7 mouse cellular contexts compared by ENCODE assay signal in the genomic region with DNA sequence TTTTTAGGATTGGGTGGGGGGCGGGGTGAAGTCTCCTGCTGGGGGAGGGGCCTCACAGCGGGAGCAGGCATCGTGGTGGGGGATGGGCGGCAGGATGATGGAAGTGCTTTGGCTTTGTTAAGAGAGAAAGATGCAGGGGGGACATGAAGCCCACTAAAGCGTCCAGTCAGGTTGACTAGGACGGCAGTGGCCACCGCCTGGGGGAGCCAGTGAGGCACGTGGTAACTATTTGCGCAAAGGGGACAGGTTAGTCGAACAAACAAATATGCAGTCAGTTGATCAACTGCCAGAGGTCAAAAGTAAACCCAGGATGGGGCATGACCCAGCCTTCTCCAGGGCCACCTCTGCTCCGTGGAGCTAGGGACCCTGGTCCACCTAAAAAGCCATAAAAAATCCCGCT. TPM values are rescaled to one million over a fixed set of nuclear protein-coding genes. Genes with fewer than 3 reads are reported as not detected.
DNase-seq lines count a peak whose midpoint lies in the region; ATAC-seq and TF ChIP-seq lines count a peak whose summit lies in the region.

No protein-coding gene starts in this region.

- H3K4me2 ChIP-seq in kidney, embryonic 16.5 days (replicated peaks; ENCODE audit: low read depth, low read length), result peak overlapping the region; percentile 55

- peak overlapping the region; percentile 21; the same call in 1 of the 2 replicates for H3K4me3 ChIP-seq in bone marrow macrophage, adult 2 months (ENCODE audit: insufficient read depth, low read length)
- H3K4me3 ChIP-seq in kidney, embryonic 16.5 days (ENCODE audit: low read length), result peak overlapping the region; percentile 32

- no peaks in the 10 kb centered on the region for H3K4me1 ChIP-seq in bone marrow macrophage, adult 2 months (ENCODE audit: control insufficient read depth, insufficient read depth, low read length)
- peaks cover 10% of the 10 kb centered on the region for H3K4me1 ChIP-seq in kidney, embryonic 16.5 days (ENCODE audit: insufficient read depth, low read length)

- H3K9me3 ChIP-seq in kidney, embryonic 16.5 days (ENCODE audit: low read length), result no peaks in the 10 kb centered on the region

- no peak overlapping the region for H3K27ac ChIP-seq in bone marrow macrophage, adult 2 months (ENCODE audit: insufficient read depth, low read depth, low read length)
- no peak overlapping the region for H3K27ac ChIP-seq in kidney, embryonic 16.5 days (ENCODE audit: low read length)

- no peak for TF ChIP-seq POLR2A in bone marrow macrophage, adult 2 months (IDR thresholded peaks at IDR 0.05; ENCODE audit: borderline replicate concordance, low read depth, low read length)

- DNase-seq in ovary, postnatal 36 days (ENCODE audit: low spot score), result peak; percentile 57
- no peak for DNase-seq in ovary, adult 18-20 months (ENCODE audit: low spot score)
- DNase-seq in lung, postnatal 14 days, result peak; percentile 86
- DNase-seq in testis, postnatal 10 days (ENCODE audit: low spot score), result peak; percentile 84

- peaks cover 47% of the 10 kb centered on the region for H3K27me3 ChIP-seq in kidney, embryonic 16.5 days (ENCODE audit: insufficient read depth, low read length)

- ATAC-seq in granulocyte monocyte progenitor cell, adult 5-6 weeks (replicated peaks; ENCODE audit: poor library complexity, severe bottlenecking), result peak; percentile 78
- no peak for ATAC-seq in kidney, embryonic 16.5 days (ENCODE audit: low FRiP score, low TSS enrichment)

- 3% methylated on average over 12 of the region's 12 CpGs for WGBS in kidney, embryonic 16.5 days

- H3K9ac ChIP-seq in kidney, embryonic 16.5 days (replicated peaks; ENCODE audit: low read length), result no peak overlapping the region

- TF ChIP-seq CTCF in bone marrow macrophage, adult 2 months (IDR thresholded peaks at IDR 0.05; ENCODE audit: low read depth, low read length), result peak; percentile 88

- H3K36me3 ChIP-seq in kidney, embryonic 16.5 days (ENCODE audit: insufficient read depth, low read length), result no peaks in the 10 kb centered on the region

RNA-seq across cellular contexts. Expression of a gene that starts 0.8 kb away (rescaled TPM):
- polyA plus RNA-seq in bone marrow macrophage, adult 2 months (2012; ENCODE audit: insufficient read depth, insufficient read length, missing spikeins), result not detected in 2 replicates
- not detected in 2 replicates for total RNA-seq in granulocyte monocyte progenitor cell, adult 5-6 weeks (2014; fragmentation: Nextera tagmentation)
- total RNA-seq in granulocyte monocyte progenitor cell, adult 5-6 weeks (2017), result not detected in 2 replicates
- polyA plus RNA-seq in kidney, embryonic 16.5 days (2015; fragmentation: Nextera tagmentation; extraction: Ambion mirVana), result 1.9 and 2.7 TPM in 2 replicates

RNA-seq across cellular contexts. Expression of a gene that starts 32.8 kb away (rescaled TPM):
- polyA plus RNA-seq in bone marrow macrophage, adult 2 months (2012; ENCODE audit: insufficient read depth, insufficient read length, missing spikeins), result not detected in 2 replicates
- total RNA-seq in granulocyte monocyte progenitor cell, adult 5-6 weeks (2014; fragmentation: Nextera tagmentation), result not detected in 2 replicates
- total RNA-seq in granulocyte monocyte progenitor cell, adult 5-6 weeks (2017), result not detected in 2 replicates
- polyA plus RNA-seq in kidney, embryonic 16.5 days (2015; fragmentation: Nextera tagmentation; extraction: Ambion mirVana), result 2.3 and 3.7 TPM in 2 replicates
